Mouse (Mus musculus) embryonic facial prominence, embryonic 15.5 days (tissue): ENCODE measurements around the gene D630003M21Rik. TPM values are rescaled to one million over a fixed set of nuclear protein-coding genes. Genes with fewer than 3 reads are reported as not detected.
A peak's percentile ranks its signal among the peaks of the same experiment; 100 is the strongest.

ENCODE experiments used
- ATAC-seq: fragments of 200-750 bp; cut with Nextera tagmentation; 2 replicates; pipeline ENCODE4 v1.8.0; 2017; ENCODE audit warnings: low read depth, moderate TSS enrichment; ENCODE audit not compliant: insufficient number of reproducible peaks, low FRiP score, low TSS enrichment
- H3K27ac ChIP-seq: fragments of 300-500 bp; sonication (generic); replicated peaks from 2 replicates; pipeline ENCODE4 v1.5.1; 2015; ENCODE audit warnings: mild to moderate bottlenecking, inconsistent platforms
- H3K27me3 ChIP-seq: fragments of 300-500 bp; sonication (generic); 2 replicates; pipeline ENCODE4 v1.6.1; 2015; ENCODE audit warnings: inconsistent platforms
- H3K36me3 ChIP-seq: fragments of 300-500 bp; sonication (generic); 2 replicates; pipeline ENCODE4 v1.6.1; 2015; ENCODE audit warnings: mild to moderate bottlenecking, inconsistent platforms
- H3K4me1 ChIP-seq: fragments of 300-500 bp; sonication (generic); 2 replicates; pipeline ENCODE4 v1.6.1; 2015; ENCODE audit warnings: inconsistent platforms
- H3K4me2 ChIP-seq: fragments of 300-500 bp; sonication (generic); replicated peaks from 2 replicates; pipeline ENCODE4 v1.6.1; 2015; ENCODE audit warnings: mild to moderate bottlenecking, inconsistent platforms
- H3K4me3 ChIP-seq: fragments of 300-500 bp; sonication (generic); replicated peaks from 2 replicates; pipeline ENCODE4 v1.5.1; 2015; ENCODE audit warnings: mild to moderate bottlenecking, inconsistent platforms
- H3K9ac ChIP-seq: fragments of 300-500 bp; sonication (generic); 2 replicates; pipeline ENCODE4 v1.6.1; 2015; ENCODE audit warnings: inconsistent platforms
- H3K9me3 ChIP-seq: fragments of 300-500 bp; sonication (generic); replicated peaks from 2 replicates; pipeline ENCODE4 v1.6.1; 2016; ENCODE audit warnings: inconsistent platforms
- WGBS: fragments of 180-500 bp; shearing (Covaris S2); methylation state at CpG from one replicate; pipeline ENCODE4 v1.1.7; 2015; 5-methylcytosine and 5-hydroxymethylcytosine counted together
- polyA plus RNA-seq: library from polyadenylated mRNA; unstranded; fragments of >200 nt; fragmentation: Nextera tagmentation; extraction: Ambion mirVana; gene quantifications from 2 replicates; pipeline ENCODE4 v1.2.1, GENCODE M21; 2015

The D630003M21Rik gene
- polyA plus RNA-seq, 1 experiment from 2014 or later = 6.0 TPM

GRCm38 (mm10) chr2:158256894-158257293 lies 27.9 kb upstream of the D630003M21Rik start:
- Histone ChIP-seq H3K9ac (no peak overlapping the region), H3K27ac (peak overlapping the region; percentile 52), H3K4me1 (peaks cover 26% of the 10 kb centered on the region), H3K4me2 (no peak overlapping the region; the same call in 1 of the 2 replicates), H3K36me3 (no peaks in the 10 kb centered on the region), H3K9me3 (no peaks in the 10 kb centered on the region), H3K27me3 (no peaks in the 10 kb centered on the region), H3K4me3 (no peak overlapping the region)
- 21% methylated on average over 5 of the region's 5 CpGs for WGBS
- ATAC-seq = no peak

- Histone ChIP-seq H3K4me1 (peaks cover 24% of the 10 kb centered on the region), H3K27me3 (no peaks in the 10 kb centered on the region), H3K4me2 (no peak overlapping the region), H3K36me3 (no peaks in the 10 kb centered on the region), H3K9ac (no peak overlapping the region), H3K9me3 (no peaks in the 10 kb centered on the region), H3K4me3 (no peak overlapping the region), H3K27ac (no peak overlapping the region)
- ATAC-seq = no peak
- 76% methylated on average over 5 of the region's 5 CpGs for WGBS
Measured at GRCm38 (mm10) chr2:158253806-158254205, 24.8 kb upstream of the D630003M21Rik start.

- H3K9ac ChIP-seq = no peak overlapping the region
- H3K27ac ChIP-seq = no peak overlapping the region
- H3K4me1 ChIP-seq = no peaks in the 10 kb centered on the region
- no peak for ATAC-seq
- H3K27me3 ChIP-seq = no peaks in the 10 kb centered on the region
- WGBS = 53% methylated on average over 4 of the region's 4 CpGs
- H3K4me2 ChIP-seq = no peak overlapping the region
- H3K9me3 ChIP-seq = no peaks in the 10 kb centered on the region
- no peak overlapping the region for H3K4me3 ChIP-seq
- no peaks in the 10 kb centered on the region for H3K36me3 ChIP-seq
Measured at GRCm38 (mm10) chr2:158250558-158250957, 21.5 kb upstream of the D630003M21Rik start.

- no peaks in the 10 kb centered on the region for H3K36me3 ChIP-seq
- peaks cover 3% of the 10 kb centered on the region; the same call in 1 of the 2 replicates for H3K4me1 ChIP-seq
- no peak overlapping the region for H3K27ac ChIP-seq
- H3K4me3 ChIP-seq = no peak overlapping the region
- no peaks in the 10 kb centered on the region for H3K9me3 ChIP-seq
- H3K27me3 ChIP-seq = no peaks in the 10 kb centered on the region
- 53% methylated on average over 7 of the region's 7 CpGs for WGBS
- no peak overlapping the region for H3K9ac ChIP-seq
- H3K4me2 ChIP-seq = no peak overlapping the region
- ATAC-seq = no peak
Measured at GRCm38 (mm10) chr2:158248318-158248717, 19.3 kb upstream of the D630003M21Rik start.

- no peaks in the 10 kb centered on the region for H3K9me3 ChIP-seq
- no peak overlapping the region for H3K4me2 ChIP-seq
- H3K9ac ChIP-seq = no peak overlapping the region
- H3K27ac ChIP-seq = no peak overlapping the region
- no peaks in the 10 kb centered on the region for H3K27me3 ChIP-seq
- peaks cover 6% of the 10 kb centered on the region; the same call in 1 of the 2 replicates for H3K4me1 ChIP-seq
- 84% methylated on average over 6 of the region's 6 CpGs for WGBS
- H3K36me3 ChIP-seq = no peaks in the 10 kb centered on the region
- ATAC-seq = no peak
- no peak overlapping the region for H3K4me3 ChIP-seq
Measured at GRCm38 (mm10) chr2:158247852-158248251, 18.8 kb upstream of the D630003M21Rik start.

- no peak overlapping the region for H3K27ac ChIP-seq
Measured at GRCm38 (mm10) chr2:158245072-158245817, 16.2 kb upstream of the D630003M21Rik start.

GRCm38 (mm10) chr2:158243129-158243870 lies 14.3 kb upstream of the D630003M21Rik start:
- Histone ChIP-seq H3K27ac (no peak overlapping the region; the same call in 1 of the 2 replicates), H3K9ac (no peak overlapping the region), H3K27me3 (no peaks in the 10 kb centered on the region), H3K36me3 (no peaks in the 10 kb centered on the region), H3K4me3 (no peak overlapping the region), H3K9me3 (no peaks in the 10 kb centered on the region), H3K4me1 (peaks cover 6% of the 10 kb centered on the region; the same call in 1 of the 2 replicates), H3K4me2 (no peak overlapping the region)
- ATAC-seq = no peak
- 70% methylated on average over 18 of the region's 18 CpGs for WGBS

More at GRCm38 (mm10) chr2:158245072-158245817, 16.2 kb upstream of the D630003M21Rik start:
- H3K9ac ChIP-seq = no peak overlapping the region
- 71% methylated on average over 4 of the region's 4 CpGs for WGBS
- no peak overlapping the region for H3K4me3 ChIP-seq
- no peaks in the 10 kb centered on the region for H3K36me3 ChIP-seq
- no peaks in the 10 kb centered on the region for H3K9me3 ChIP-seq
- peaks cover 6% of the 10 kb centered on the region; the same call in 1 of the 2 replicates for H3K4me1 ChIP-seq
- no peak overlapping the region for H3K4me2 ChIP-seq
- no peak for ATAC-seq
- H3K27me3 ChIP-seq = no peaks in the 10 kb centered on the region

- H3K9me3 ChIP-seq = no peaks in the 10 kb centered on the region
- H3K36me3 ChIP-seq = no peaks in the 10 kb centered on the region
- H3K27ac ChIP-seq = no peak overlapping the region
- ATAC-seq = no peak
- H3K4me3 ChIP-seq = no peak overlapping the region
- H3K9ac ChIP-seq = no peak overlapping the region
- 87% methylated on average over 18 of the region's 18 CpGs for WGBS
- H3K27me3 ChIP-seq = no peaks in the 10 kb centered on the region
- H3K4me1 ChIP-seq = peaks cover 6% of the 10 kb centered on the region; the same call in 1 of the 2 replicates
- H3K4me2 ChIP-seq = no peak overlapping the region
Measured at GRCm38 (mm10) chr2:158242170-158242896, 13.3 kb upstream of the D630003M21Rik start.

- no peak overlapping the region for H3K4me3 ChIP-seq
- no peaks in the 10 kb centered on the region for H3K9me3 ChIP-seq
- H3K4me2 ChIP-seq = no peak overlapping the region
- no peaks in the 10 kb centered on the region for H3K36me3 ChIP-seq
- H3K4me1 ChIP-seq = peaks cover 6% of the 10 kb centered on the region; the same call in 1 of the 2 replicates
- H3K27me3 ChIP-seq = no peaks in the 10 kb centered on the region
- H3K27ac ChIP-seq = no peak overlapping the region
- no peak overlapping the region for H3K9ac ChIP-seq
- WGBS = 71% methylated on average over 5 of the region's 5 CpGs
- no peak for ATAC-seq
Measured at GRCm38 (mm10) chr2:158241126-158241738, 12.2 kb upstream of the D630003M21Rik start.

- 79% methylated on average over 5 of the region's 5 CpGs for WGBS
- ATAC-seq = no peak
Measured at GRCm38 (mm10) chr2:158238101-158238500, 9.1 kb upstream of the D630003M21Rik start.

More at GRCm38 (mm10) chr2:158238101-158238500, 9.1 kb upstream of the D630003M21Rik start:
- peaks cover 1% of the 10 kb centered on the region; the same call in 1 of the 2 replicates for H3K4me1 ChIP-seq
- no peak overlapping the region for H3K4me3 ChIP-seq
- no peaks in the 10 kb centered on the region for H3K27me3 ChIP-seq
- no peaks in the 10 kb centered on the region for H3K36me3 ChIP-seq
- no peak overlapping the region for H3K9ac ChIP-seq
- no peaks in the 10 kb centered on the region for H3K9me3 ChIP-seq
- no peak overlapping the region for H3K4me2 ChIP-seq
- H3K27ac ChIP-seq = no peak overlapping the region
